Mouse (Mus musculus) cerebellum, adult 11 months (tissue): Measurements from ENCODE around the gene Tshz2.
"Not testable (repeated sequence)": the region's sequence is repeated elsewhere in the genome, so short reads cannot be mapped to it uniquely, and the experiment has no call there.

ENCODE experiments used
- DNase-seq: peaks from one replicate; pipeline ENCODE4 v3.0.0; 2022

The Tshz2 gene

GRCm38 (mm10) chr2:169761726-169762125, 128.9 kb downstream of the Tshz2 start:
- no peak for DNase-seq

GRCm38 (mm10) chr2:169762301-169762700, 129.5 kb downstream of the Tshz2 start:
- no peak for DNase-seq

DNA sequence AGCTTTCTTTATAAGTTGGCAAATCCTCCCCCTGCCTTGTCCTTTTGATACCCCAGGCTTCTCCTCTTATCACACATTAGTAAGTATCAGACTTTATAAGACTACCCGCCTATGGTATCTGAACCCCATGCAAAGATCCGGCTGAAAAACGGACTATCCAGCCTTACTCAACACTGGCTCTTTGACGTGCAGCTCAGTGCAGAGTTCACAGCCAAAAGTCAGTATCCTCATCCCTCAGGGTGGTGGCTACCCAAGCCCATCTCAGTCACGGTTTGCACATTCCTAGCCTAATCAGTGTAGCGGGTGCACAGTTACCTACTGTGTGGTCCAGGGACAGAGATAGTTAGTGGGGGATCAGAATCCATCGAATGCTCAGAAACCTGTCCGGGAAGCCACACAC, 130.9 kb downstream of the Tshz2 start:
- DNase-seq = no peak

DNA sequence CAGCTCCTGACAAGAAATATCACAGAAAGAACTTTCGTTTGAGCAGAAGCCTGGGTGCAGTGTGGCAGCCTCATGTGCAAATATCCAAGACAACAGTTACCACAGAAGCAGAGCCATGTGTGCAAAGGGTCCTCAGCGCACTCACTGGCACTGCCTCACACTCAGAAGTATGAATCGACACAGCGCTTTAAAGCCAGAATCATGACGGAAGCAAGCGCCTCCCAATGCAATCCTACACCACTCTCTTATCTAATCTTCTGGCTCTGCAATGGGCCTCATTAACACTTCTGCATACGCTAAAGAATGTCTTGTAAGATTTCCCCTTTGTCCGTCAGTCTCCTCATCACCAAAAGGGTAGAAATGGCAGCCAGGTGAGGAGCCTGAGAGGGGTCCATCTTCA, 133.4 kb downstream of the Tshz2 start:
- DNase-seq = no peak

GRCm38 (mm10) chr2:169767281-169767680, 134.5 kb downstream of the Tshz2 start:
- DNase-seq = no peak

- DNase-seq = no peak
Observed at GRCm38 (mm10) chr2:169775078-169775477, 142.3 kb downstream of the Tshz2 start.

DNA sequence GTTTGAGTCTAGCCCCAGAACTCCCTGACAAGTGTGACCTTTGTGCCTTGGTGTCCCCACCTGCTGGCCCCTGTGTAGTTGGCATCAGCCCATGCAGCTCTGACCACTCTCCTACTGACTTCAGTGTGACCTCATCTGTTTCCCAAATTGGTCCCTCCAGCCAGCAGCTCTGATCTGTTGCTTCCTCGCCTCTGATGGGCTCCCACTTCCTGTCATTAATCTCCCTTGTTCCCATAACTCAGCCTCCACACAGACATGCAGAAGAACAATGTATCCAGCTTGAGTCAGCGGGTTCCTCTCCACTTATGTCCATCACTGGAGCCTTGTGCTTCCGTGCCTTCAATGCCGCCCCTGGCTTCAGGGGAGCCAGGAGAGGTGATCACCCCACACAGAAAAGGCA, 144.4 kb downstream of the Tshz2 start:
- DNase-seq = no peak

- no peak for DNase-seq
Observed at GRCm38 (mm10) chr2:169777764-169778163, 145.0 kb downstream of the Tshz2 start.

- no peak for DNase-seq
Observed at GRCm38 (mm10) chr2:169778740-169779345, 146.0 kb downstream of the Tshz2 start.

DNA sequence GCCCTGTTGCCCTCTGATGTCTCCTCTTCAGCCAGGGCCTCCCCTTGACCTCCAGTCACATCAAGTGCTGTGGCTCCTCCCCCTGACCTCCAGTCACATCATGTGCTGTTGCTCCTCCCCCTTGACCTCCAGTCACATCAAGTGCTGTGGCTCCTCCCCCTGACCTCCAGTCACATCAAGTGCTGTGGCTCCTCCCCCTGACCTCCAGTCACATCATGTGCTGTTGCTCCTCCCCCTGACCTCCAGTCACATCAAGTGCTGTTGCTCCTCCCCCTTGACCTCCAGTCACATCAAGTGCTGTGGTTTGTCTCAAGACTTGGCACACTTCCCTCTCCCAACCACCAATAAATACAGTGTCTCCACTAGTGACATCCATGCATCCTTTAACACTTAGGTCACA, 148.9 kb downstream of the Tshz2 start:
- not testable (repeated sequence) for DNase-seq

- DNase-seq = no peak
Observed at GRCm38 (mm10) chr2:169782874-169783680, 150.3 kb downstream of the Tshz2 start.

DNA sequence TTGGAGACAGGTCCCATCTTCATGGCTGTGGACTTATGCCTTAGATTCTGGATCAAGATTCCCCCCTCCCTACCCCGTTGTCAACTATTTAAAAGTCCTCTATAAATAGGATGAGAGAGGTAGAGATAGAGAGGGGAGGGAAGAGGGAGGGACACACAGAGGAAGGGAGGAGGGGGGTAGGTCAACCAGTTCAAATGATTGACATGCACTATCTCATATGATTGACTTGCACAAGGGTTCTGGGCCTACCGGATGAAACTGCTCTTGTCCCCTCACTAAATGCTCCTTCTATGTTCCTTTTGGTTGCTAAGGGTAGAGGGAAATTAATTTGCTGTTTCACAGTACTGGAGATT, 150.8 kb downstream of the Tshz2 start:
- no peak for DNase-seq

DNA sequence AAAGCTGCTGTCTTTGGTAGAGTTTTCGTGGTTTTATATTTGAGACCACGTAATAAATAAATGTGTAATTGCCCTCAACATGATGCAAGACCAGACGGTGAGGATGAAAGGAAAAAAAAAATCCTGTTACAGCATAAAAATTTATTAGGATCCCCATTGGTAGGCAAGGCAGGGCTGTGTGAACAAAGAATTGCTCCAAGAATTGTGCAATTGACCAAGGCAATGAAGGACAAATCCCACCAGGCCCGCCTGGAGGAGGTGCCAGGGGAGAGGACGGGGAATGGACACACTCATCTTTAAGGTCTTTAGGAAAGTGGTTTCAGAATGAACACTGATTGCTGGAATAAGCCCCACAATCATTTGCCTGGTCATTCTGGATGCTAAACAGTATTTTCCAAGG, 154.6 kb downstream of the Tshz2 start:
- no peak for DNase-seq

DNA sequence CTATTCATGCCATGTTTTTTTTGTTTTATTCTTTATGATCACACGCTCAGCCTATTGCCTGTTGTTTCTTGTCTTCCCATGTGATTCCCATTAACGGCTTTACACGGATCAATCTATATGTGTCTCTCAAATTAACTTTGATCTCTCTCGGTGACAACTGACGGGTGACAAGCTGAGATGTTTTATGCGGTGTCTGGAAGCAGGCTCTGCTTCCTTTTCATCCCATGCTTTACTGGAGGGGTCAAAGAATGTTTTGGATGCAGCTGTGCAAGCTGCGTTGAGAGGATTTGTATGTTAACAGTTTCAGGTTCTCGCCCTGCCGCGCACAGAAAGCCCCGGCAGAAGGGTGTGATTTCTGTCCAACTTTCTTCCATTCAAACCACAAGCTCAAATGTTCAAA, 155.1 kb downstream of the Tshz2 start:
- DNase-seq = no peak

DNA sequence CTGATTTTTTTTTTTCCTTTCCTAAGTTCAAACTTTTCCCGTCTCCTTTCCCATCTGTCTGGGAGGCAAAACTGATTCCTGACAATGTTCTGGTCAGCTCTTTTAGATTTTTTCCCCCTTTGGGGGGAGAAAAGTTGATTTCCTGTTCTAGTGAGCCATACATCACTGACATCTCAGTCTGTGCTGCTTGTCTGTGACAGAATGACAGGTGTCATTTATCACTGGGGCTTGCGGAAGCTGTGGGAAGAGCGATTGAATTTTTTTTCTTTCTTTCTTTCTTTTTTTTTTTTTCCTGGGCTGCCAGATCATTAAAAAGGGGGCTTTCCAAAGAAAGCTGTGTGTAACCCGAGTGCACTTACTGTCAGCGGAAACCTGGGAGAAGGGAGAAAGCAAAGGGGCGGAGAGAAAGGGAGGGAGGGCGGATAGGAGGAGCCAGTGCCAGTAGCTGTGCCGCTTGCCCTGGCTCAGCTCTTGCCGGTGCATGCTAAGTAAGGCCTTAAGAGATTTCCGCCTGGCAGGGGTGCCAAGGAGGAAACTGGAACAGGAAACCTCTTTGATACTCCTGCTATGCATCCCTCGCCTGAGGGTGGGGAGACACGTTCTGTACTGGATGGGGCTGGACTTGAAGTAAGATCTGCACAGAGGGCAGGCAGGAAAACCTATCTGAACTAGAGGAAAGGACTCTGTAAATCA, 157.8 kb downstream of the Tshz2 start:
- DNase-seq = no peak

DNA sequence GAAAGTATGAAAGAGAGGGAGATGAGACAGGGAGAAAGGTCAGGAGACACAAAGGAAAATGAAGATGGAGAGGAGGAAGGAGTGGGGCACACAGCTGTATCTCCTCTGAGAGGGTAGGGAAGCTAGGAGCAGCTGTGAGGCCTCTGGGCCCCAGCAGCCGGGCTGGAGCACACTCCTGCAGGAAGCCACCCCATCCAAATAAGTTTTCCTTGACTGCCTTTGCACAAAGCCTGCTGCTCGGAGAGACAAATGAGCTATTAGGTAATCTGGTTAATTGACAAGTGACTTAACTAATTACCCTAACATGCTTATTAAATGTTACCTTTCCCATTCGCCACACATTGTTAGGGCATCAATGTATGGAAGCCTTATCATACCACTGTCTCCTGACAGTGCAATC, 159.9 kb downstream of the Tshz2 start:
- no peak for DNase-seq

- DNase-seq = no peak
Observed at GRCm38 (mm10) chr2:169802241-169802640, 169.4 kb downstream of the Tshz2 start.

- no peak for DNase-seq
Observed at GRCm38 (mm10) chr2:169804380-169804779, 171.6 kb downstream of the Tshz2 start.

DNA sequence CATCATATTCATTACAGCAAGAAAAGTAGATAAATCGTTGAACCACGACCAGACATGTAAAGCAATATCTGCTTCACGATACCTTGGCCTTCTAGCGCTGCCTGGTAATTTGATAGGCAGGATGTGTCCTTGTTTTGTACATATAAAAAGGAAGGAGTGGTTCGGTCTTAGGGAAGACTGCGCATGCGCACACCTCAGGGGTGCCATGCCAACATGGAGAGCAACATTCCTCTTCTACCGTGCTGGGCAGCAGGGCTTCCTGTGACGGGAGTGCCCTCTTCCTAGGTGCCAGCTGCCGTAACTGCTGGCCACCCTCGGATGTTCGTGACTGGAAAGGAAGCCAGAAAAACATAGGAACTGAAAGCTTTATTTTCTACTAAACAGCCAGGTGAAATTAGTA, 172.7 kb downstream of the Tshz2 start:
- no peak for DNase-seq

DNA sequence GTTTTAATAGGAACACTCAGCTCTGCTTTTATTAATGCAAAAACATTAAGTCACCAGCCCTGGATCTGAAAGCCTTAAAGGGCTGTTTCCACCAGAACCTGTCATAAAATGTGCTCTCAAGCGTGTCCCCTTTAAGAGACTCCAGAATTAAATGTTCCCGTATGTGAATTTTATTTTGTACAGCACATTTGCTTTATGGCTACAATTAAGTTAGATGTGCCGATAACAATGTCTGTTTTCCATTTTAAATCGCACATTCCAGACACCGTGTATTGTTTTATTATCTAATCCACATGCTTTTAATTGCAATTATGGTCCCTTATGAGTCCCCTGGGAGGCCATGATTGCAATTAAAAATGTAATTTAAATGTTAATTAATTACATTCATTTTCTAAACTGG, 178.8 kb downstream of the Tshz2 start:
- DNase-seq = no peak

DNA sequence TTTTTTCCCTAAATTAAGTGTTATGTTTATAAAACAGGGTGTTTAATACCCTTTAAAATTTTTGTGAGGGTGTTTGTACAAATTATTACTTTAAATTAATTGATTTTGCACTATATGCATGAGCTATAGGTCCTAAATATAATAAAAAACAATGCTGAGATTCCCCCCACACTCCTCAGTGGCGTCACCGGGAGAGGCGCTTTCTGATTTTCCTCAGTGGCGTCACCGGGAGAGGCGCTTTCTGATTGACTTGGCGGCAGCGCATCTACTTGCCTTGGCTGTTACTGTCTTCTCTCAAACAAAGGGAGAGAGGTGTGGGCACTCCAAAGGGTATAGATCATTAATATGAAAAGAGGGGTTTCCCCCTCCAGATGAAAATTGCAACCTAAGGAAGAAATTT, 179.2 kb downstream of the Tshz2 start:
- DNase-seq = no peak

DNA sequence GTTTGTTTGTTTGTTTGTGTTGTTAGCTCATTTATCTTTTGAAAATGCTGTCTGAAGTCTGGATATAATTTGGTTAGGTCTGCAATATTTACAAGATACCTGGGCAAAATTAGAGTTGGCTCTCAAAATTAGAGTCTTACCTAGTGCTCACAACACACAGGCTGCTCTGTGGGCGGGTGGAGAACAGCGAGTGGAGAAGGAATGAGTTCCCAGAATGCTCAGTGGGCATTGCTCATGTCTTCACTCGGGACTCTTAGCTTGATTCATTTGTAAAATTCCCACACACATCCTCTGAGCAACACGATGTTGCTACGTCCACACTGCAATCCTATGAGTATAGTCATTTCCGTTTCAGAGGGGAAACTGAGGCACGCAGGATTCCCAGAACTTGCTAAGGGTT, 180.1 kb downstream of the Tshz2 start:
- DNase-seq = no peak

DNA sequence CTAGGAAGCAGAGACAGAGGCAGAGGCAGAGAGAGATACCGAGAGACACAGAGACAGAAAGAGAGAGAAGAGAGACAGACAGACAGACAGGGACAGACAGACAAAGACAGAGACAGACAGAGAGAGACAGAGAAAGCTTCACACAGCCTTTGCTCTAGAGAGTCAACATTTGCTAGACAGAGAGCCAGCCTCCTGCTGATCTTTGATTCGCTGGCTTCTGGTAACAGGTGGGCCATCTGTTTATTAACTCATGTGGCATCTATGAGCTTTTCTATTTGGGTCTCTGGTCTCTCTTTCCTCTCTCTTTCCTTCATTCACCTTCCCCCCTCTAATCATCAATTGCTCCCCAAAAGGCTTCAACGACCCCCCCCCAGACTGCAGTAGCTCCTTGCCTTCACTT, 181.5 kb downstream of the Tshz2 start:
- DNase-seq = no peak

GRCm38 (mm10) chr2:169814757-169815156, 181.9 kb downstream of the Tshz2 start:
- no peak for DNase-seq
